Mouse (Mus musculus) bone marrow, adult 2 months (tissue): ENCODE results near the gene Ccn6. TPM values are rescaled to one million over a fixed set of nuclear protein-coding genes. Genes with fewer than 3 reads are reported as not detected.

Experiments used
- H3K27ac ChIP-seq: fragments of 200-500 bp; 2 replicates; pipeline ENCODE4 v1.5.1; 2012; ENCODE audit warnings: low read depth, mild to moderate bottlenecking, control low read depth, inconsistent platforms, low read length; ENCODE audit not compliant: control insufficient read depth, poor library complexity, insufficient read depth
- H3K4me1 ChIP-seq: fragments of 200-500 bp; 2 replicates; pipeline ENCODE4 v1.6.1; 2011; ENCODE audit warnings: low read length; ENCODE audit not compliant: control insufficient read depth, insufficient read depth
- H3K4me3 ChIP-seq: fragments of 200-500 bp; replicated peaks from 2 replicates; pipeline ENCODE3; 2011; ENCODE audit warnings: mild to moderate bottlenecking, low read depth, low read length, control low read depth; ENCODE audit not compliant: control insufficient read depth
- CTCF ChIP-seq: fragments of 200-500 bp; IDR thresholded peaks from 2 replicates; pipeline ENCODE4 v1.5.1; 2011; ENCODE audit warnings: low read length, control low read depth; ENCODE audit not compliant: control insufficient read depth, insufficient read depth
- POLR2A ChIP-seq: fragments of 200-500 bp; IDR thresholded peaks from 2 replicates; pipeline ENCODE4 v1.6.1; 2011; ENCODE audit warnings: low read depth, mild to moderate bottlenecking, control low read depth, low read length, borderline replicate concordance; ENCODE audit not compliant: control insufficient read depth
- WGBS: fragments of 180-500 bp; shearing (Covaris S2); methylation state at CpG from one replicate; pipeline ENCODE4 v1.1.7; 2018; 5-methylcytosine and 5-hydroxymethylcytosine counted together
- polyA plus RNA-seq: library from polyadenylated mRNA; stranded (reverse); fragments of >200 nt; gene quantifications from 2 replicates; pipeline ENCODE4 v1.2.4, GENCODE M21; 2011; ENCODE audit warnings: low replicate concordance; ENCODE audit not compliant: missing spikeins, insufficient read depth, insufficient read length

Gene Ccn6
- polyA plus RNA-seq, 1 experiment = not detected

DNA sequence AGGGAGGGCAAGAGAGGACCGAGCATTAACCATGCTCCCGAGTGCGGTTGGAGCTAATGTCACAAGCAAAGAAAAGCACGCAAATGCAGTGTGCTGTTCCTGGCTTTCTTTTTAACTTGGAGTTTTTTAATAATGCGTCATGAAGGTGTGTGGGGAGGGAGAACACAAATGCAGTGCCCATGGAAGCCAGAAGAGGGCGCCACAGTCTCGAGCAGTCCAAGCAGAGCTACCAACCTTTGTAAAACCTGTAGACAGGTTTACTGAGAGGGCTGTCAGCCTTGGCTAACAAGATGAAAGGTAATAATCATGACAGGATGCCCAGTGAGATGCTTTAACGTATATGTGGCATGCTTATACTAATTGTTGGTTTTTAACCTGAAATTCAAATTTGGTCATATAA is 6.6 kb upstream of the Ccn6 start:
- H3K27ac ChIP-seq = no peak overlapping the region
- H3K4me1 ChIP-seq = peaks cover 3% of the 10 kb centered on the region; the same call in 1 of the 2 replicates
- WGBS = 15% methylated on average over 8 of the region's 8 CpGs
- no peak for TF ChIP-seq POLR2A
- peak; percentile 84 for TF ChIP-seq CTCF
- no peak overlapping the region for H3K4me3 ChIP-seq

DNA sequence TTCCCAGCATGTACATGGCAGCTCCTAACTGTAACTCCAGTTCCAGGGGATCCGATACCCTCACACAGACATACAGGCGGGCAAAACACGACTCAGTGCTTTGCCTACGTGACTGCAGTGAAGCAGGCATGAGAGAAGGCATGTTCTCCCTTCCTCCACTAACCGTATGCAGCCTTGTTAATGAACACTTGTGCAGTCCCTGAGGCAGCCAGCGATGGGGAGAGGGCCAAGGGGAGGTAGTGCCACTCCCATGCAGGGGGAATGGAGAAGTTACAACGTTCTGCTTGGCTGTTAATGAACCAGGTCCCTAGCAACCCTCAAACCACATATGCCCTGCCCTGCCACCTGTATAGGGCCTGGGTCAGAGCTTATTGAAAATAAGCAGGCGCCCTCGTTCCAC is 6.0 kb upstream of the Ccn6 start:
- TF ChIP-seq POLR2A (no peak), CTCF (no peak)
- WGBS = 54% methylated on average over 9 of the region's 9 CpGs
- Histone ChIP-seq H3K4me1 (peaks cover 3% of the 10 kb centered on the region; the same call in 1 of the 2 replicates), H3K27ac (no peak overlapping the region), H3K4me3 (no peak overlapping the region)

DNA sequence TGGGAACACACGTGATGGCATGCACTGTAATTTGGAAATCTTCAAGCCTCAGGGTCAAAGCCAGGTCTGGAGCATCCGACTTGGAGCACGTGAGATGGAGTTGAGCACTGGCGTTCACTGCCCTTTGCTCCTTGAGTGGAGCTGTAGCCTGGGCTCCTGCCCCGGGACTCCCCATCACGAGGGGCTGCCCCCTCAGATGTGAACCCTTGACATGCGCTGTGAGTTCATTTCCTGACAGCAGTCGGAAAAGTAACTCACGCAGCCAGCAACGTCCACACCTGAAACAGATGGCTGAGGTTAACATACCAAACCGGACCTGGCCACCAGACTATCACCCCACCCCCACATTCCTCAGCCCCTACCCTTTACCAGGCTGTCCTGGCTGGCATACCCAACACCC is 4.0 kb upstream of the Ccn6 start:
- peaks cover 3% of the 10 kb centered on the region; the same call in 1 of the 2 replicates for H3K4me1 ChIP-seq
- 81% methylated on average over 11 of the region's 11 CpGs for WGBS
- H3K4me3 ChIP-seq = no peak overlapping the region
- TF ChIP-seq POLR2A = no peak
- TF ChIP-seq CTCF = no peak
- H3K27ac ChIP-seq = no peak overlapping the region

DNA sequence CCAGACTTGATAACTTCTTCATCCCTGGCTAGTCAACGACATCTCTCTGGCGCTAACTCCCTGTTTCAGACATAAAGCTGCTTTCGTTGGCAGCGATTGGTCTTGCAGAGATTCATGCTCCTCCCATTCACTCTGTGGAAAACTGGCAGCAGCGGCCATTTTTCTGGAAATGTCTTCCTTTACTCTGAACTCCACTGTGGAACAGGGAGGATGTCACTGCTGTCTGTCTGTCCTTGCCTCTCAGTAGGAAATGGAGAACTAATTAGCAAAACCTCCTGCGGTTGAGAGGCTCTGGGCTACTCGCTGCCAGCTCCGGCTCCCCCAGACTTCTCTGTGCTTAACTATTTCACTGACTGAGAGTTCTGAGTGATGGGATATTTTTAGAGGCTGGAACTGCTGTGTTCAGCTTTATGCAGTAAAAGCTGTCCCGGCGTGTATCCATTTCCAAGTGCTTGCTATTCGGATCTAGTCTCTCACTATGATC is 2.1 kb upstream of the Ccn6 start:
- 34% methylated on average over 11 of the region's 11 CpGs for whole genome bisulfite sequencing
- TF ChIP-seq CTCF (no peak), POLR2A (no peak)
- Histone ChIP-seq H3K27ac (no peak overlapping the region), H3K4me3 (no peak overlapping the region), H3K4me1 (peaks cover 8% of the 10 kb centered on the region; the same call in 1 of the 2 replicates)

DNA sequence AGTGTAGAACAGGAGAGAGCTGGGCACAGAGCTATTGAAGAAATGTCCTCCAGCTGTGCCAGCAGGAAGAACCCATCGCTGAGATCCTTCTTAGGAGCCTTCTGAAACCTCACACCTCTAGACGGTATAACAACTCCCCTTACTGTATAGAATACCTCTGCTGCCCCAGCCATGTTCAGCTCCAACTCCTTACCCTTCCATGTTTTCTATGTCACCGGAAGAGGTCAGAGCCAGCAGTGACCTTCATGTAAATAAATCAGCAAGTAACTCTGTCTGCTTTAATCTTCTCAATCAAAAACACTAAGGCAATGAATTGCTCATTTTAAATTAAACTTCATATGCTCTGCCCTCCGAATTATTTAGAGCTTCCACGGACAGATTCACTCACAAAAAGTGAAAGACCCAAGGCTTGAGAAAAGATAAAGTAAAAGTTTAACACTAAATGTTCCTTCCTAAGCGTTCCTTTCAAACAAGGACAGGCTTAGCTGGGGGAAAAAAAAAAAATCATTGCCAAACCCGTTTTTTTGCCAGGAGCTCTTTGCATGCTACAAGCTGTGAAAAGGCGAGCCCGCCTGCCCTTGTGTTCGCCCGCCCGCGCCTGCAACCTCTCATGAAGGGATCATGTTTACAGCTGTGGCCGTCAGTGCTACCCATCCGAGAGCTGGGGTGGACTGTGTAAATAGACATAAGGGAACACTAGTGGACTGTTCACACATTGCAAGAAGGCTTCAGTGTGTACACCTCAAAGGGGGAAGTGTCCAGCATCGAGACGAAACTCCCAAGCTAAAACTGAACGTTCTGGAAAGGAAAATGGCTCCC is 719 bp downstream of the Ccn6 start:
- Histone ChIP-seq H3K27ac (no peak overlapping the region), H3K4me3 (no peak overlapping the region), H3K4me1 (peaks cover 9% of the 10 kb centered on the region; the same call in 1 of the 2 replicates)
- WGBS = 74% methylated on average over 18 of the region's 18 CpGs
- TF ChIP-seq POLR2A (no peak), CTCF (no peak)

GRCm38 (mm10) chr10:39161406-39161805 is 2.2 kb downstream of the Ccn6 start:
- Histone ChIP-seq H3K4me3 (no peak overlapping the region), H3K4me1 (peaks cover 9% of the 10 kb centered on the region; the same call in 1 of the 2 replicates), H3K27ac (0 out of 2 replicates have a peak overlapping the region, but pooled peaks have one; percentile 19)
- WGBS = 84% methylated on average over 1 of the region's 1 CpGs
- no peak for TF ChIP-seq CTCF
- TF ChIP-seq POLR2A = no peak

DNA sequence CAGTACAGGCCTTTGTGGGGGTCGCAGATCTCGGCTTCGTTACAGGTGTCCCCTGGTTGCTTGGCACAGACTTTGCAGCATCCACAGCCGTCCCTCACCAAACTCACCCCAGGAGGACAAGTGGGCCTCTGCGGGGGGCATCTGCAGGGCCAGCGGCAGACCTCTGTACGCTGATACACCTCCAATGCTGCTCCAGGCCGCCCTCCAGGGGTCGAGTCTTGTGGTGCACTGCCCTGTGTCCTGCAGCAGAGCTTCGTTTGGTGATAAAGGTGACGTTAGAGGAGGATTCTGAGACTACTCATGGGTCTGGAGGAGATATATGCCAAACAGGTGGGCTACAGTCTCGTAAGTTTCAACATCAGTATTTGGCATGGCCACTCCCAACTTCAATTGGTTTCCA is 5.3 kb downstream of the Ccn6 start:
- Histone ChIP-seq H3K4me3 (no peak overlapping the region), H3K27ac (no peak overlapping the region), H3K4me1 (peaks cover 9% of the 10 kb centered on the region; the same call in 1 of the 2 replicates)
- TF ChIP-seq CTCF = no peak
- TF ChIP-seq POLR2A = no peak
- 79% methylated on average over 12 of the region's 12 CpGs for WGBS

DNA sequence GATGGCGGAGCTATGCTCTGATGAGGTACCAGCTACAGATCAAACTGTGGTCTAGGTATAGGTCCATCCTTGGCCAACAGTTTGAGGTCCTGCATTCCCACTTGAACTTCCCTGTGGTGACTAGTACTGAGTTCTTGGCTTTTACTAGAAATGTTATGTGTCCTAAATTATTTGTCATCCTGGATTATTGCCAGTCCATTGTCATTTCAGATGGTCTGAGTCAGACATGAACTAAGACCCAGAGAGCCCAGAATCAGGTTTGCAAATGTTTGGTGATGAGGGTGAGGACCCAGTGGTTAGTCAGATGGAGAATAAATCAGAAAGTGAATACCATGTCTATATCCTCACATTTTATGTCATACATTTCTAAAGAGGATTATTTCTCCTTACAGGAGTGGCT is 6.3 kb downstream of the Ccn6 start:
- Histone ChIP-seq H3K27ac (no peak overlapping the region), H3K4me3 (no peak overlapping the region), H3K4me1 (peaks cover 9% of the 10 kb centered on the region; the same call in 1 of the 2 replicates)
- TF ChIP-seq CTCF (no peak), POLR2A (no peak)
- WGBS = 89% methylated on average over 1 of the region's 1 CpGs
